Mouse (Mus musculus) CH12.LX (cell line): Measurements from ENCODE around the gene Olfr1396. TPM values are rescaled to one million over a fixed set of nuclear protein-coding genes. Genes with fewer than 3 reads are reported as not detected.

Source experiments
- DNase-seq: peaks from one replicate; pipeline ENCODE4 v3.0.0-alpha.2; 2013; ENCODE audit errors: extremely low read depth
- H3K27ac ChIP-seq: 2 replicates; pipeline ENCODE4 v1.5.1; 2012; ENCODE audit warnings: low read depth, mild to moderate bottlenecking, control low read depth, moderate library complexity; ENCODE audit not compliant: insufficient read depth
- H3K27me3 ChIP-seq: replicated peaks from 2 replicates; pipeline ENCODE3; 2012; ENCODE audit warnings: inconsistent platforms
- H3K36me3 ChIP-seq, 2 experiments: replicated peaks in 1 of 2; 2 replicates each; pipeline versions ENCODE3 to v1.6.1; 2012; ENCODE audit warnings: inconsistent platforms in 1 of 2, low read length in 1 of 2, mild to moderate bottlenecking in 1 of 2, mixed read lengths in 1 of 2, moderate library complexity in 1 of 2; ENCODE audit not compliant: control insufficient read depth in 1 of 2, insufficient read depth in 1 of 2
- H3K4me1 ChIP-seq, 2 experiments: 2 replicates each; pipeline ENCODE4 v1.6.1; 2012; ENCODE audit warnings: inconsistent platforms in 1 of 2, moderate library complexity in 1 of 2; ENCODE audit not compliant: insufficient read depth in 2 of 2, control insufficient read depth in 1 of 2
- H3K4me2 ChIP-seq: 2 replicates; pipeline ENCODE4 v1.6.1; 2012; ENCODE audit warnings: low read depth, mild to moderate bottlenecking, control low read depth; ENCODE audit not compliant: poor library complexity, insufficient read depth, severe bottlenecking
- H3K4me3 ChIP-seq, 3 experiments: fragments of 150-350 bp in 1 of 3; sonication (generic) in 1 of 3; replicated peaks in 1 of 3; 2 replicates each; pipeline versions ENCODE3 to v1.5.1; 2011 to 2012; ENCODE audit warnings: low read depth in 2 of 3, low read length in 2 of 3, mild to moderate bottlenecking in 2 of 3, moderate library complexity in 2 of 3, control low read depth in 1 of 3, improper control_type of control experiment in 1 of 3, inconsistent platforms in 1 of 3, mixed read lengths in 1 of 3; ENCODE audit not compliant: poor library complexity in 1 of 3
- H3K79me2 ChIP-seq: replicated peaks from 2 replicates; pipeline ENCODE4 v1.6.1; 2012; ENCODE audit warnings: mild to moderate bottlenecking, moderate library complexity; ENCODE audit not compliant: control insufficient read depth, poor library complexity, insufficient read depth, severe bottlenecking; ENCODE audit errors: extremely low read depth
- H3K9ac ChIP-seq: 2 replicates; pipeline ENCODE4 v1.6.1; 2012; ENCODE audit warnings: low read depth, mild to moderate bottlenecking, control low read depth, moderate library complexity; ENCODE audit not compliant: insufficient read depth
- H3K9me3 ChIP-seq: replicated peaks from 2 replicates; pipeline ENCODE3; 2012; ENCODE audit warnings: low read length, inconsistent platforms, mixed read lengths
- CHD1 ChIP-seq: IDR thresholded peaks from 2 replicates; pipeline ENCODE4 v1.6.1; 2012; ENCODE audit warnings: low read depth, low read length, improper control_type of control experiment, inconsistent platforms
- CHD2 ChIP-seq: IDR thresholded peaks from 2 replicates; pipeline ENCODE4 v1.6.1; 2011; ENCODE audit warnings: low read length, improper control_type of control experiment
- E2F4 ChIP-seq: IDR thresholded peaks from 2 replicates; pipeline ENCODE4 v1.6.1; 2011; ENCODE audit warnings: low read depth, low read length, improper control_type of control experiment; ENCODE audit not compliant: insufficient replicate concordance
- ELF1 ChIP-seq: IDR thresholded peaks from 2 replicates; pipeline ENCODE4 v1.6.1; 2014; ENCODE audit warnings: low read depth, mild to moderate bottlenecking, inconsistent platforms, low read length, improper control_type of control experiment
- EP300 ChIP-seq: IDR thresholded peaks from 2 replicates; pipeline ENCODE4 v1.6.1; 2011; ENCODE audit warnings: low read length, improper control_type of control experiment
- ETS1 ChIP-seq: conservative IDR thresholded peaks from 2 replicates; pipeline ENCODE4 v1.6.1; 2012; ENCODE audit warnings: low read depth, mild to moderate bottlenecking, inconsistent platforms, low read length, improper control_type of control experiment, moderate library complexity
- HCFC1 ChIP-seq: IDR thresholded peaks from 2 replicates; pipeline ENCODE4 v1.6.1; 2012; ENCODE audit warnings: low read depth, mild to moderate bottlenecking, inconsistent platforms, low read length, improper control_type of control experiment
- IRF4 ChIP-seq: IDR thresholded peaks from 2 replicates; pipeline ENCODE4 v1.6.1; 2014; ENCODE audit warnings: low read depth, mild to moderate bottlenecking, inconsistent platforms, low read length, improper control_type of control experiment
- JUN ChIP-seq: IDR thresholded peaks from 2 replicates; pipeline ENCODE4 v1.6.1; 2011; ENCODE audit warnings: low read depth, mild to moderate bottlenecking, low read length, improper control_type of control experiment, moderate library complexity; ENCODE audit not compliant: insufficient read depth
- JUND ChIP-seq: conservative IDR thresholded peaks from 2 replicates; pipeline ENCODE4 v1.6.1; 2011; ENCODE audit warnings: low read depth, low read length, improper control_type of control experiment
- KAT2A ChIP-seq: IDR thresholded peaks from 2 replicates; pipeline ENCODE4 v1.6.1; 2012; ENCODE audit warnings: low read length, improper control_type of control experiment, inconsistent platforms; ENCODE audit not compliant: insufficient replicate concordance
- MAFK ChIP-seq: IDR thresholded peaks from 2 replicates; pipeline ENCODE4 v1.6.1; 2011; ENCODE audit warnings: low read length, improper control_type of control experiment; ENCODE audit not compliant: insufficient replicate concordance
- MAZ ChIP-seq: IDR thresholded peaks from 2 replicates; pipeline ENCODE4 v1.6.1; 2012; ENCODE audit warnings: low read depth, mild to moderate bottlenecking, inconsistent platforms, low read length, improper control_type of control experiment, moderate library complexity
- MEF2A ChIP-seq: IDR thresholded peaks from 2 replicates; pipeline ENCODE4 v1.6.1; 2014; ENCODE audit warnings: low read depth, mild to moderate bottlenecking, inconsistent platforms, low read length, improper control_type of control experiment, borderline replicate concordance
- NELFE ChIP-seq: IDR thresholded peaks from 2 replicates; pipeline ENCODE4 v1.6.1; 2011; ENCODE audit warnings: low read depth, low read length, improper control_type of control experiment
- NRF1 ChIP-seq: IDR thresholded peaks from 2 replicates; pipeline ENCODE4 v1.6.1; 2014; ENCODE audit warnings: low read depth, mild to moderate bottlenecking, inconsistent platforms, low read length, improper control_type of control experiment, moderate library complexity
- PAX5 ChIP-seq: IDR thresholded peaks from 2 replicates; pipeline ENCODE4 v1.6.1; 2012; ENCODE audit warnings: low read length, inconsistent platforms, mixed read lengths
- POLR2A ChIP-seq: IDR thresholded peaks from 2 replicates; pipeline ENCODE4 v1.6.1; 2011; ENCODE audit warnings: low read depth, mild to moderate bottlenecking, improper control_type of control experiment, low read length
- POLR2AphosphoS2 ChIP-seq: IDR thresholded peaks from 2 replicates; pipeline ENCODE4 v1.6.1; 2011; ENCODE audit warnings: low read depth, low read length, improper control_type of control experiment
- RCOR1 ChIP-seq: conservative IDR thresholded peaks from 2 replicates; pipeline ENCODE4 v1.6.1; 2012; ENCODE audit warnings: low read depth, mild to moderate bottlenecking, inconsistent platforms, low read length, improper control_type of control experiment
- SMC3 ChIP-seq: IDR thresholded peaks from 2 replicates; pipeline ENCODE4 v1.6.1; 2011; ENCODE audit warnings: low read depth, low read length, improper control_type of control experiment
- TBP ChIP-seq: conservative IDR thresholded peaks from 2 replicates; pipeline ENCODE4 v1.6.1; 2011; ENCODE audit warnings: low read depth, low read length, improper control_type of control experiment
- TCF12 ChIP-seq: IDR thresholded peaks from 2 replicates; pipeline ENCODE4 v1.6.1; 2014; ENCODE audit warnings: low read depth, mild to moderate bottlenecking, inconsistent platforms, low read length, improper control_type of control experiment
- USF1 ChIP-seq: IDR thresholded peaks from 2 replicates; pipeline ENCODE4 v1.6.1; 2014; ENCODE audit warnings: low read depth, mild to moderate bottlenecking, inconsistent platforms, low read length, improper control_type of control experiment
- USF2 ChIP-seq: conservative IDR thresholded peaks from 2 replicates; pipeline ENCODE4 v1.6.1; 2011; ENCODE audit warnings: low read depth, low read length, improper control_type of control experiment
- ZC3H11A ChIP-seq: IDR thresholded peaks from 2 replicates; pipeline ENCODE4 v1.6.1; 2012; ENCODE audit warnings: low read depth, mild to moderate bottlenecking, inconsistent platforms, low read length, improper control_type of control experiment
- ZKSCAN1 ChIP-seq: IDR thresholded peaks from 2 replicates; pipeline ENCODE4 v1.6.1; 2012; ENCODE audit warnings: low read depth, inconsistent platforms, low read length, improper control_type of control experiment, borderline replicate concordance
- ZMIZ1 ChIP-seq: IDR thresholded peaks from 2 replicates; pipeline ENCODE4 v1.6.1; 2012; ENCODE audit warnings: low read depth, mild to moderate bottlenecking, inconsistent platforms, low read length, improper control_type of control experiment
- ZNF384 ChIP-seq: IDR thresholded peaks from 2 replicates; pipeline ENCODE4 v1.6.1; 2012; ENCODE audit warnings: low read depth, low read length, improper control_type of control experiment, inconsistent platforms
- dilution Hi-C: fragments of 300-500 bp; cut with MboI; formaldehyde crosslinking; loops from 2 replicates; pipeline ENCODE4 v1.14.3; 2020; ENCODE audit warnings: low sequenced_read_pairs; ENCODE audit not compliant: extremely low pct_unique_long_range_greater_than_20kb, extremely low pct_ligation_motif_present
- in situ Hi-C: fragments of 300-500 bp; cut with MboI; formaldehyde crosslinking; loops from 3 replicates; pipeline ENCODE4 v1.14.3; 2019; ENCODE audit warnings: low sequenced_read_pairs, low pct_ligation_motif_present, low pct_unique_long_range_greater_than_20kb, mixed read lengths
- polyA plus RNA-seq: library from polyadenylated mRNA; unstranded; fragments of >175 nt; gene quantifications from 2 replicates; pipeline ENCODE4 v1.2.1, GENCODE M21; 2012; ENCODE audit warnings: low read depth; ENCODE audit not compliant: insufficient read length
- total RNA-seq, 2 experiments: library from RNA; depleted of rRNA; stranded (reverse); fragments of 300-350 nt in 1 of 2; fragments of >200 nt in 1 of 2; gene quantifications; 2 replicates each; pipeline ENCODE4 v1.2.3; 2012 to 2014

The Olfr1396 gene
- total and polyA plus RNA-seq, 3 experiments, result not detected

- DNase-seq, result no peak
- H3K27me3 ChIP-seq, result no peaks in the 10 kb centered on the region
- H3K36me3 ChIP-seq, result no peaks in the 10 kb centered on the region
- dilution Hi-C loops, result no loop called here
- H3K4me1 ChIP-seq, result peaks cover 5 to 38% of the 10 kb centered on the region in 2 experiments
- no peaks in the 10 kb centered on the region for H3K9me3 ChIP-seq
- no peak overlapping the region for H3K4me3 ChIP-seq
- TF ChIP-seq KAT2A, result no peak
- no peak for TF ChIP-seq ZMIZ1
- no peak for TF ChIP-seq POLR2A
- TF ChIP-seq ZNF384, result 0 out of 2 replicates have a peak, but pooled peaks have one; percentile 3
- no peak overlapping the region for H3K9ac ChIP-seq
- no peaks in the 10 kb centered on the region; the same call in 1 of the 2 replicates for H3K79me2 ChIP-seq
- no peak overlapping the region for H3K27ac ChIP-seq
- in situ Hi-C loops, result no loop called here
- H3K4me2 ChIP-seq, result peak overlapping the region; percentile 95
These were observed 25.6 kb downstream of the Olfr1396 start for GRCm38 (mm10) chr11:49088990-49089652.

GRCm38 (mm10) chr11:49087830-49088616 is 26.7 kb downstream of the Olfr1396 start:
- dilution Hi-C loops (no loop called here), in situ Hi-C loops (no loop called here)
- Histone ChIP-seq H3K79me2 (no peaks in the 10 kb centered on the region; the same call in 1 of the 2 replicates), H3K9me3 (no peaks in the 10 kb centered on the region), H3K4me1 (peaks cover 5 to 49% of the 10 kb centered on the region in 2 experiments), H3K27me3 (no peaks in the 10 kb centered on the region), H3K27ac (peak overlapping the region; percentile 37), H3K4me3 (peak overlapping the region; percentile 25 to 62 (median 48)), H3K9ac (peak overlapping the region; percentile 49), H3K4me2 (peak overlapping the region; percentile 95), H3K36me3 (no peaks in the 10 kb centered on the region)
- no peak for DNase-seq
- TF ChIP-seq HCFC1 (no peak), CHD2 (no peak; the same call in 1 of the 2 replicates), SMC3 (no peak; the same call in 1 of the 2 replicates), ZKSCAN1 (no peak), JUND (no peak), EP300 (no peak), USF2 (no peak), NELFE (no peak), ZC3H11A (no peak), KAT2A (no peak), ETS1 (peak; percentile 58; the same call in 1 of the 2 replicates), MAFK (no peak), TBP (no peak; the same call in 1 of the 2 replicates), IRF4 (peak; percentile 16; the same call in 1 of the 2 replicates), ELF1 (no peak; the same call in 1 of the 2 replicates), PAX5 (no peak), MEF2A (0 out of 2 replicates have a peak, but pooled peaks have one; percentile 8), RCOR1 (no peak), TCF12 (peak; percentile 63), USF1 (no peak), E2F4 (no peak), ZNF384 (no peak; the same call in 1 of the 2 replicates), JUN (no peak), CHD1 (no peak), MAZ (no peak), NRF1 (no peak; the same call in 1 of the 2 replicates), POLR2AphosphoS2 (no peak)
